Mouse (Mus musculus): ENCODE measurements around the gene Sipa1l1.
"Not testable (repeated sequence)": the region's sequence is repeated elsewhere in the genome, so short reads cannot be mapped to it uniquely, and the experiment has no call there.

Gene Sipa1l1

DNA sequence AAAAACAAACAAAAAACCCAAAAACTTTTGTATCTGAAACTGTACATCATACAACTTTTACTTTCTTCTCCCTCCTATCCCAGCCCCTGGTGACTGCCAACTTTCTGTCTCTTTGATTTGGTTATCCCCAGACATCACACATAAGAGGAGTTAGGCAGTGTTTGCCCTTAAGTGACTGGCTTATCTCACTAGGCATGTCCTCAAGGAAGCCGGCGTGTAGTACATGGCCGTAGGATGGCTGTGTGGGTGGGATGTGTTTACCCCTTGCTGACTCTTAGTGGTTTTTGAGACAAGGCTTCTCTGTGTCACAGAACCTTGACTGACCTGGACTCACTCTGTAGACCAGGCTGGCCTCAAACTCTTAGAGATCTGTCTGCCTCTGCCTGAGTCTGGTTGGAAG is 6.6 kb downstream of the Sipa1l1 start:
- DNase-seq (ENCODE audit: low spot score): no peak

- no peak for DNase-seq (ENCODE audit: low spot score)
These were observed 9.5 kb downstream of the Sipa1l1 start for GRCm38 (mm10) chr12:82178636-82179035.

DNA sequence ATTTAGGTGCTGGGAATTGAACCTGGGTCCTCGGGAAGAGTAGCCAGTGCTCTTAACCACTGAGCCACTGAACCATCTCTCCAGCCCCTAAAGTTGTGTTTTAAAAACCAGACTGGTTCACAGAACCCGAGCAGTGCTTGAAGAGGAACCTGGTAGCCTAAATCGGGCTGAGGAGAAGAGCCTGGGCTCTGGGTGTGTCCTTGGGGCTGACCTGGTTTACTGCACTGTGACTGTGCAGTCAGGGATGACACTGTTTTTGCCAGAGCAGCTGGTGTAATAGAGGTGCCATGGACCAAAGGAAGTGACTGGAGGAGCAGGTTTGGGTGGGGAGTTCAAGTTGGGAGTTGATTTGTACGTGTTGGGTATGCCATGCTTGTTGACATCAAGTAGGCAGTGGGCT is 10.5 kb downstream of the Sipa1l1 start:
- no peak for DNase-seq (ENCODE audit: low spot score)

- DNase-seq (ENCODE audit: low spot score): not testable (repeated sequence)
These were observed 17.0 kb downstream of the Sipa1l1 start for GRCm38 (mm10) chr12:82186156-82186555.

- no peak for DNase-seq (ENCODE audit: low spot score)
These were observed 17.6 kb downstream of the Sipa1l1 start for GRCm38 (mm10) chr12:82186740-82187139.

GRCm38 (mm10) chr12:82187178-82187839 is 18.2 kb downstream of the Sipa1l1 start:
- no peak for DNase-seq (ENCODE audit: low spot score)

- DNase-seq (ENCODE audit: low spot score): no peak
These were observed 19.4 kb downstream of the Sipa1l1 start for GRCm38 (mm10) chr12:82188321-82189075.

GRCm38 (mm10) chr12:82189076-82189675 is 20.1 kb downstream of the Sipa1l1 start:
- no peak for DNase-seq (ENCODE audit: low spot score)

DNA sequence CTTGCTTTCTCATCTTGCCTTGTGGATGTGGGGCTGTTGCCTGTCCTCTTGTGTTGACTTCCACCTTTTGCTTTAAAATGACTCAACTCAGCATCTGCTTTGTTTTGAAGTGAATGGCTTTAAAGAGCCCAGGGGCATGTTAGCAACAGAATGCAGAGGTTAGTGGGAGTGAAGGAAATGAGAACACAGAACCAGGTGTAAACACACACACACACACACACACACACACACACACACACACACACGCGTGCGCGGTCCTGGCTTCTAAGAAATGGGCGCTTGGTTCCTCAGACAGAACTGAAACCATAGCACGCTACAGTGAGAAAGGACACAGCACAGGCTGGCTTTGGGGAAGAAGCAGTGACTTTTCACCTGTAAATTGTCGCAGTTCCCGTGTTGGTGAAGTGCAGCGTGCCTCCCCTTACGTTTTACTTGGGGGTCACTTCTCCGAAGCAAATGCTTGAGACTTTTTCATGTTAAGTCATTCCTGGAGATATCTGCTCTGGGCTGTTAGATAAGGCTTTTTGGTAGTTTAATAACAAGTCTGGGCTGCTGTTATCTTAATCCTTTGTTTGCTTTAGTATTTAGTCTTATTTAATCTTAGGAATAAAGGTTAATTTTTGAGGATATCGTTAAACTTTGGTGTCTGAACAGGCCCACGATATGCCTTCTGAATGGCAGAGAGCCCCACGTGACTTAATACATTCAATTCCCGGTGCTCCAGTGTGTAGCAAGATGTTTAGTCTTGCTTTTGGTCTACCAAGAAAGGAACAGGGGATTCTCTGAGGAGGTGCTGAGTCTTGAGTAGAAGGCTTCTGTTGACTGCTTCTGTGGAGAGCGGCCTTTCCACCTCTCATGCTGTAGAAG is 20.8 kb downstream of the Sipa1l1 start:
- no peak for DNase-seq (ENCODE audit: low spot score)

DNA sequence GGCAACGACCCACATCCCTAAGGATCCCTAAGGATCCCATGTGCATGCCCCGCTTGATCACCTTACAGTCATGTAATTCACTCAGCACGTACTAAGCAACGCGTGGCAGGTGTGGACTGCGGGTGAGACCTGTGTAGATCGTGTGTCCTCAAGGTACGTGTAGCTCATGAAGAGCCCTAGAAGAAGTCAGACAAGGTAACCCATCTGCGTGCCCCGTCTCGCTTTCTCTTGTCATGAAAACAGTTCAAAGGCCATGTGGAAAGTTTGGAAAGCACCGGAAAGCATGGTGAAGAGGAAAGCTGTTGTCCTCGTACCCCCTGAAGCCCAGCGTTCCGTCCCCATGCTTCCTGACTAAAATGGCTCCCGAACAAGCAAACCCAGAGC is 21.5 kb downstream of the Sipa1l1 start:
- DNase-seq (ENCODE audit: low spot score): no peak

- DNase-seq (ENCODE audit: low spot score): no peak
These were observed 22.6 kb downstream of the Sipa1l1 start for GRCm38 (mm10) chr12:82191686-82192085.

GRCm38 (mm10) chr12:82192641-82193054 is 23.5 kb downstream of the Sipa1l1 start:
- no peak for DNase-seq (ENCODE audit: low spot score)

DNA sequence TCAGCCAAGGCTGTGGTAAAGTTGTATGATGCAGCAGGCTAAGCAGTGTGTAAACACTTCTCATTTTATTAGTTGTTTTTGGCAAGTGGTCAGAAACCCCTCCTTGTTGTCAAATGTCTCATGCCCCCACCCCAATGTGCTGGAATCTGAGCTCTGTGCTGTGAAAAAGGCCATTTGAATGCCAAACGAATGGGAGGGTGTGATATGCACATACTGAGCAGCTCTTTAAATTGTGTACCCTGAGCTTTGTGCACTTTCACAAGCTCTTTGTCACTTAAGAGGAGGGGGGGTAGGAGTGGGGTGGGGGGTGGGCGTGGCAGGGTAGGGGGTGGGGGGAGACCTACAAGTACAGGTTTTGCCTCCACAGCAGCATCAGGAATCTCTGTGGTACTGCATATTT is 24.4 kb downstream of the Sipa1l1 start:
- no peak for DNase-seq (ENCODE audit: low spot score)

DNA sequence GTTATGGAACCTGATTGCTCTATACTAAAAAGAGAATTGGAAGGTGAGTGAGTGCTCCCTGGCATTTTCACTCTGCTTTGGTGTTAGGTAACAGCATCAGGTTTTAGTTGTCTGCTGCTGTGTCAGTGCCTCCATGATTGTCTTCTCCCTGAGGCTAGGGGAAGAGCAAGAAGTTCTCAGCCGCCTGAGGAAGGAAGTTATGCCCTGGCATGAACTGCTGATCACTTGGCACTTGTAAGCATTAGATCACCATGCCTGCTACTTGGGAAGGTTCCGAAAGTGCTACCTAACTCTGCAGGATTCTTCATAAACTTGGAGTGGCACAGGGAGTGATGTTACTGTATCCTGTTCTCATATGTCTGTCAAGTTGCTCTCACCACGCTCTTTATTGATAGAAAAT is 25.8 kb downstream of the Sipa1l1 start:
- DNase-seq (ENCODE audit: low spot score): no peak

DNA sequence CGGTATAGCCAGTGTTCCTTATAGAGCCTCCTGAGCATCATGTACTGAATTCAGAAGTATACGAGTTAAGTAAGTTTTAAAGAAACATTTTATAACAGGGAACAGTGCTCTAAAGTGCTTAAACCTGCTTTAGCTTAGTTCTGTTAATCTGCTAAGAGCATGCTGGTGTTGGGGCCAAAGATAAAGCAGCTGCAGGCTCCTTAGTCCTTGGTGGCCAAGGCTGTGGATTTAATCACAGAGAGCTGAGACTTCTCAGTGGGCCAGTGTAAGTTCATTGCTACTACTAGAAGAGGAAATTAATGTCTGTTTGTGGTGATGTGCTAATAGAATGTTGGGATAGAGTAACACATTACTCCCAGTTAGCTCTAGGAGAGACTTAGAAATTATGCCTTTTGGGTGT is 27.1 kb downstream of the Sipa1l1 start:
- no peak for DNase-seq (ENCODE audit: low spot score)

GRCm38 (mm10) chr12:82196615-82197146 is 27.6 kb downstream of the Sipa1l1 start:
- no peak for DNase-seq (ENCODE audit: low spot score)

DNA sequence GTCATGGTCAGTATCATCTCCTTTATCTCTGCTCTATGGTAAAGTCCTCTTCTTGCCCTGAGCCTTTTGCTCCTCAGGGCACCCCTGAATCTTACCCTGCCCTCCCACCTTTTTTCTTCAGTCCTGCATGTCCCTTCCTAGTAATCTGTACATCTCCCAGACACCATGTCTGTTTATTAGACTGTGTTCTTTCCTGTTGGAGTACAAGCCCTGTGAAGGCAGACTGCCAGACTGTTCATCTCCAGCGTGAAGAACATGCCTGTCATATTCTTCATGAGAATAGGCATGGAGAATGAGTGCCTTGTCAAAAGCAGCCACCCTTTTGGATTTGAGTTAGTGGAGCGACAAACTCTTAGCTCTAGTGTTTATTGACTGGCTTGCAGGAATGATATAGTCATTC is 28.1 kb downstream of the Sipa1l1 start:
- DNase-seq (ENCODE audit: low spot score): no peak

DNA sequence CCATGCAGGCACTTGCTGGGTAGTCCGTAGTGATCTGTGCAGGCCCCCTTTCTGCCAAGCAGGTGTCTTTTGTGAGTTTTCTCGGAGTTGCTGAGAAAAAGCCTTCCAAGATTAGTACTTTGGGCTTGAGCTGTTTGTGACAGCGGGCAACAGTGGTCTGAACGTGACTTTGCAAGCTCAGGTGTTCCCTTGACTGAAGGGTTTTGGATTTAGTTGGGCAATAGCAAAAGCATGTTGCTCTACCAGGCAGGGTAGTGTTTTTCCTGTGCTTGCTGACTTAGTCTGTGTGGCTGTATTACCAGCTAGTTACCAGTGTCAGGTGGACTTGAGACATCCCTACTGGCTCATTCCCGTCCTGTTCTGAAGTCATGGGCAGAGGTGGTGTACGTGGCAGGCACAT is 30.2 kb downstream of the Sipa1l1 start:
- DNase-seq (ENCODE audit: low spot score): no peak

GRCm38 (mm10) chr12:82204106-82204505 is 35.0 kb downstream of the Sipa1l1 start:
- DNase-seq (ENCODE audit: low spot score): no peak

- no peak for DNase-seq (ENCODE audit: low spot score)
These were observed 37.9 kb downstream of the Sipa1l1 start for GRCm38 (mm10) chr12:82206857-82207647.

GRCm38 (mm10) chr12:82208046-82208445 is 38.9 kb downstream of the Sipa1l1 start:
- no peak for DNase-seq (ENCODE audit: low spot score)

All from urinary bladder, postnatal 25 days (tissue).